Mouse (Mus musculus) hindbrain, embryonic 15.5 days (tissue): Measurements from ENCODE around the gene Cd19. TPM values are rescaled to one million over a fixed set of nuclear protein-coding genes. Genes with fewer than 3 reads are reported as not detected.

ENCODE experiments used
- ATAC-seq: fragments of 200-750 bp; cut with Nextera tagmentation; 2 replicates; pipeline ENCODE4 v1.8.0; 2017; ENCODE audit warnings: low read depth, moderate number of reproducible peaks, moderate TSS enrichment; ENCODE audit not compliant: low FRiP score
- H3K27ac ChIP-seq: fragments of 300-500 bp; sonication (generic); replicated peaks from 2 replicates; pipeline ENCODE4 v1.5.1; 2015; ENCODE audit warnings: mild to moderate bottlenecking, inconsistent platforms
- H3K27me3 ChIP-seq: fragments of 300-500 bp; sonication (generic); 2 replicates; pipeline ENCODE4 v1.6.1; 2015; ENCODE audit warnings: control low read depth, inconsistent platforms
- H3K36me3 ChIP-seq: fragments of 300-500 bp; sonication (generic); 2 replicates; pipeline ENCODE4 v1.6.1; 2015; ENCODE audit warnings: control low read depth, inconsistent platforms
- H3K4me1 ChIP-seq: fragments of 300-500 bp; sonication (generic); replicated peaks from 2 replicates; pipeline ENCODE4 v1.6.1; 2015; ENCODE audit warnings: control low read depth, inconsistent platforms
- H3K4me2 ChIP-seq: fragments of 300-500 bp; sonication (generic); 2 replicates; pipeline ENCODE4 v1.6.1; 2015; ENCODE audit warnings: moderate library complexity, mild to moderate bottlenecking, inconsistent platforms
- H3K4me3 ChIP-seq: fragments of 300-500 bp; sonication (generic); 2 replicates; pipeline ENCODE4 v1.5.1; 2015; ENCODE audit warnings: mild to moderate bottlenecking, inconsistent platforms
- H3K9ac ChIP-seq: fragments of 300-500 bp; sonication (generic); 2 replicates; pipeline ENCODE4 v1.6.1; 2015; ENCODE audit warnings: inconsistent platforms
- H3K9me3 ChIP-seq: fragments of 300-500 bp; sonication (generic); 2 replicates; pipeline ENCODE4 v1.6.1; 2016; ENCODE audit warnings: control low read depth, inconsistent platforms
- WGBS: fragments of 180-500 bp; shearing (Covaris S2); methylation state at CpG from one replicate; pipeline ENCODE4 v1.1.7; 2015; 5-methylcytosine and 5-hydroxymethylcytosine counted together
- polyA plus RNA-seq: library from polyadenylated mRNA; unstranded; fragments of >200 nt; fragmentation: Nextera tagmentation; extraction: Ambion mirVana; gene quantifications from 2 replicates; pipeline ENCODE4 v1.2.1, GENCODE M21; 2015

Gene Cd19
- polyA plus RNA-seq, 1 experiment from 2014 or later, result 0.06 TPM

DNA sequence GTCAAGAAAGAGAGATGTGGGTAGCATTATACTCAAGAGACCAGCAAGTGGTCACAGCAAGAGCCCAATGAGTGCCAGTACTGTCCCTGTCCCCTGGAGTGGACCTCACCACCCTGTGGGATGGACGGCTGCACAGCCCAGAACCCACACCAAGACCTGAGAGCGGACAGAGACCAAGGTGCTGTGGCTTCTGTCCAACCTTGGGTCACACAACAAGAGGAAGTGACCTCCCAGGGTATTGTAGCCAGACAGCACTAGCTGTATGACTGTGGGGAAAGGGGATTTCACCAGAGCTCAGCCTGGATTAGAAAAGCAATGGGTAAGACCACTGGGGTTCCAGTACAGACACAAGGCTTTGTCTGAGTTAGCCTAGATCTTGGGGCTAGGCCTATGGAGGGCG is 37.6 kb upstream of the Cd19 start:
- Histone ChIP-seq H3K9ac (no peak overlapping the region), H3K36me3 (0 out of 2 replicates have a peak, but pooled peaks cover 5% of the 10 kb centered on the region), H3K27ac (no peak overlapping the region), H3K4me1 (no peaks in the 10 kb centered on the region), H3K4me3 (no peak overlapping the region), H3K27me3 (no peaks in the 10 kb centered on the region), H3K9me3 (no peaks in the 10 kb centered on the region), H3K4me2 (no peak overlapping the region)
- ATAC-seq, result no peak
- 92% methylated on average over 3 of the region's 3 CpGs for WGBS

DNA sequence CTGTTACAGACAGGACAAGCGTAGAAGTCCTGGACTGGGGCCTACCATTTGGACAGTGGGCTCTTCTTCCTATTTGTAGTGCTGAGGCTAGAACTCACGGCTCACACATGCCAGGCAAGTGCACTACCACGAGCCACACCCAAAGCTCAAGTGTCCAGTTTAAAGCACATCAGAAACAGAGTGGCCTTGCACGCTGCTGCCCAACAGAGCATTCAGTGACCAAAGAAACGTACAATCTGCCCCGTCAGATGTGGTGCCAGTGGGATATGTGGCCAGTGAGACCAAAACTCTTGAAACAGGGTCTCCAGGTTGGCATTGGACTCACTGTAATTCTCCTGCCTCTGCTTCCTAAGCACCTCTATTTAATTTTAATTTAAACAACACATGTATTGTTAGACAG is 36.0 kb upstream of the Cd19 start:
- H3K4me2 ChIP-seq, result no peak overlapping the region
- no peak overlapping the region for H3K27ac ChIP-seq
- no peak for ATAC-seq
- H3K4me1 ChIP-seq, result no peaks in the 10 kb centered on the region
- 93% methylated on average over 6 of the region's 6 CpGs for WGBS
- no peak overlapping the region for H3K9ac ChIP-seq
- H3K4me3 ChIP-seq, result no peak overlapping the region
- H3K9me3 ChIP-seq, result no peaks in the 10 kb centered on the region
- H3K36me3 ChIP-seq, result peaks cover 12% of the 10 kb centered on the region; the same call in 1 of the 2 replicates
- H3K27me3 ChIP-seq, result no peaks in the 10 kb centered on the region

DNA sequence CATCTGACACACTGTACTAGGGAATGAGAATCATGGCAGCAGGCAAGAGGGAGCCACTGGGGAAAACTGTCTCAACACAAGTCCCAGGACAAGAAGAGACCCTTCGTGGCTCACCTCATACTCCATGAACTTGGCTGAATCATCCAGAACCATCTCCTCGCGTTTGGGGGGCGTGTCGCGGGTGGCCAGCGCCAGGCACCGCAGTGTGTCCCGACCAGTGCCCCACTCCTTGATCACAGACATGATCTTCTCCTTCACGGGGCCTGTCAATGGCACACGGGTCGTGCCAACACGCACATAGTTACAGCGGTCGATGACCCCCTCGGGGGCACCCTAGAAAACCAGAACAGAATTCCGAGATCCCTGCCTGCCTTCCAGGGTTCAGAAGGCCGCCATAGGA is 35.3 kb upstream of the Cd19 start:
- ATAC-seq, result no peak
- no peaks in the 10 kb centered on the region for H3K9me3 ChIP-seq

DNA sequence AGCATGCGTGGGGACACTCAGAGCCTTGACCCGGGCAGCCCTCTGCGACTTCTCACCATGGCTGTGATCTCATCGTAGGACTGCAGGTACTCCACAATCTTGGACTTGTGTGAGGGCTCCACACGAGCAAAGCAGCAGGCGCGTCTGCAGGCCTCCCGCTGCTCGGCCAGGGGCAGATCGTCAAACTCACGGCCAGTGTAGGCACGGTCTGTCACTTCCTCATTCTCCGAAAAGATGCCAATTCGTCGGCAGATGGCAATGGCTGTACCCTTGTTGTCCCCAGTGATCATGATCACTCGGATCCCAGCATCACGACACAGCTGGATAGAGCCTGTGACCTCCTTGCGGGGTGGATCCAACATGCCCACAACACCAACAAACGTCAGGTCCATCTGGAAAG is 33.8 kb upstream of the Cd19 start:
- peaks cover 29% of the 10 kb centered on the region for H3K36me3 ChIP-seq
- no peaks in the 10 kb centered on the region for H3K9me3 ChIP-seq
- H3K4me2 ChIP-seq, result no peak overlapping the region
- H3K4me1 ChIP-seq, result no peaks in the 10 kb centered on the region
- no peak overlapping the region for H3K4me3 ChIP-seq
- H3K9ac ChIP-seq, result no peak overlapping the region
- H3K27me3 ChIP-seq, result no peaks in the 10 kb centered on the region
- 88% methylated on average over 19 of the region's 19 CpGs for WGBS
- ATAC-seq, result no peak
- H3K27ac ChIP-seq, result no peak overlapping the region

More for the DNA sequence above, 35.3 kb upstream of the Cd19 start:
- no peak overlapping the region for H3K4me2 ChIP-seq
- H3K9ac ChIP-seq, result no peak overlapping the region
- WGBS, result 95% methylated on average over 18 of the region's 18 CpGs
- peaks cover 17% of the 10 kb centered on the region for H3K36me3 ChIP-seq
- H3K4me1 ChIP-seq, result no peaks in the 10 kb centered on the region
- no peak overlapping the region for H3K27ac ChIP-seq
- no peak overlapping the region for H3K4me3 ChIP-seq
- H3K27me3 ChIP-seq, result no peaks in the 10 kb centered on the region

DNA sequence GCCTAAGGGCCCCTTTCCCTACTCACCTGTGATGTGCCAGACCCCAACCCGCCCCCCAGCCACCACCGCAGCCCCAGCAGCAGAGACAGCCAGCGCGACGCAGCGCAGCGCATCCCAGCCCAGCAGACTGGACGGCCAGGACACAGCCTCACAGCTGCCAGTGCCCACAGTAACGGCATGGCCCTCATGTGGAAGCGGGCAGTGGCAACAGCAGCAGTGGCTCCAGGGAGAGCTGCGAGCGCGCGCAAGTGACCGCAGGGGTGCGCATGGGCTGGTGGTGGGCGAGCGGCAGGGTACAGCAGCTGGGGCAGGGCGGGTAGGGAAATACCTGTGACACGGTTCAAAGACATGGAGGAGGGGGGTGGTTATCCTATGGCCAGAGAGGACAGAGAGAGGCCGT is 31.5 kb upstream of the Cd19 start:
- no peak for ATAC-seq
- Histone ChIP-seq H3K4me2 (no peak overlapping the region), H3K27me3 (no peaks in the 10 kb centered on the region), H3K4me3 (no peak overlapping the region), H3K36me3 (peaks cover 33% of the 10 kb centered on the region), H3K27ac (no peak overlapping the region), H3K9ac (no peak overlapping the region), H3K9me3 (no peaks in the 10 kb centered on the region), H3K4me1 (no peaks in the 10 kb centered on the region)
- WGBS, result 91% methylated on average over 21 of the region's 21 CpGs

DNA sequence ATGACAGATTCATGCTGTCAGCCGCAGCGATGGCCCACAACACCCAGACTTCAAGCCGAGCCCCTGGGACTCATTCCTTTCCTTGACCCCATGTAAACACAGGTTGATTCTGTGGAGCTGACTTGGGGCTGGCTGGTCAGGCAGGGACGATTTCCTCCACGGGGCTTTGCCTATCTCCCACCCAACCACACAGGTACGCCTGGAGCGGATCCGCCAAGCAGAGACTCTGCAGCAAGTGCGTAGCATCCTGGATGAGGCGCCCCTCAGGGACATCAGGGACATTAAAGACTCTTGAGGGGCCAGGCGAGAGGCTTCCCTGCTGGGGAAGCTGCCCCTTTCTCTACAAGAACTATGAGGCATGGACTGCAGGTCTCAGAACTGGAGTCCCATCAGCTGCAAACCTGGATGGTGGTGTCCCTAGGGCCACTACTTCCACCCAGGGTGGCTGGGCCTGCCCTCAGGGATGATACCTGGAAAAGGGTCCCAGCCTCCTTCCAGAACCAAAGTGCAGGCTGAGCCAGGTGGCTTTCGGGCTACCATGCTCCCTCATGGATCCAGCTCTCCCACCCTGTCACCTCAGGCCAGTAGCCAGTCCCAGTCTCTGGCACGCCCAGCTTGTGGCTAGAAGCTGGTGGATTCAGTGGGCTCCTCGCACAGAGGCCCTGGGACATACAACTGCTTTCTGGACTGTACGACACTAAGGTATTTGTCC is 30.6 kb upstream of the Cd19 start:
- Histone ChIP-seq H3K9ac (no peak overlapping the region), H3K36me3 (peaks cover 33% of the 10 kb centered on the region), H3K9me3 (no peaks in the 10 kb centered on the region), H3K27ac (no peak overlapping the region), H3K4me1 (no peaks in the 10 kb centered on the region), H3K4me2 (no peak overlapping the region), H3K27me3 (no peaks in the 10 kb centered on the region), H3K4me3 (no peak overlapping the region)
- 91% methylated on average over 15 of the region's 15 CpGs for WGBS
- ATAC-seq, result no peak

DNA sequence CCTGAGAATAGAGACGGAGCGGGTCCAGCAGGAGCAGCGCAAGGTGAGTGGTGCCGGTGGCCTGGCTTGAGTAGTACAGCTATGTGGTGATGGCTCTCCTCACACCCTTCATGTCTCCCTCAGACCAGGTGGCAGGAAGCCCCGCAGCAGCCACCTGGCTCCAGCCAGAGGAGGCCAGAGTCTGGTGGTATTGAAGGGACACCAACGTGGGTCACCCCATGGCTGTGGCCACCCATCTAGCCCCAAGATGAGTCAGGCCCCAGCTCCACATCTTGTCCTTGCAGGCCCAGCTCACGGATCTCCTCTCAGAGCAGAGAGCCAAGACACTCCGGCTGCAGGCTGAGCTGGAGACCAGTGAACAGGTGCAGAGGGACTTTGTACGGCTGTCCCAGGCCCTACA is 29.8 kb upstream of the Cd19 start:
- WGBS, result 94% methylated on average over 9 of the region's 9 CpGs
- Histone ChIP-seq H3K4me2 (no peak overlapping the region), H3K9me3 (no peaks in the 10 kb centered on the region), H3K4me1 (no peaks in the 10 kb centered on the region), H3K27me3 (no peaks in the 10 kb centered on the region), H3K9ac (no peak overlapping the region), H3K4me3 (no peak overlapping the region), H3K36me3 (peaks cover 33% of the 10 kb centered on the region), H3K27ac (no peak overlapping the region)
- ATAC-seq, result no peak

DNA sequence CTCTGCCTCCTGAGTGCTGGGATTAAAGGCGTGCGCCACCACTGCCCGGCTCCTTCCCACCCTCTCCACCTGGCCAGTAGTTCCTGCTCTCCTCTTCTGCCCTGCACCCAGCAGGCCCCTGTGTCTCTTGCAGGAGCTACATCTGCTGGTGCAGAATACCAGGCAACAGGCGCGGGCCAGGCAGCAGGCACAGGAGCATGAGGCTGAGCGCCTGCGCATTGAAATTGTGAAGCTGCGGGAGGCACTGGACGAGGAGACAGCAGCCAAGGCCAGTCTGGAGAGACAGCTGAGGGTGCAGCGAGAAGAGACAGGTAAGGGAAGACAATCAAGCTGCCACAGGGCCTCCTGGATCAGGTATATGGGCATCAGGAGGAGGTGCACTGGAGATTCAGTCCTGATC is 29.3 kb upstream of the Cd19 start:
- WGBS, result 94% methylated on average over 10 of the region's 10 CpGs

DNA sequence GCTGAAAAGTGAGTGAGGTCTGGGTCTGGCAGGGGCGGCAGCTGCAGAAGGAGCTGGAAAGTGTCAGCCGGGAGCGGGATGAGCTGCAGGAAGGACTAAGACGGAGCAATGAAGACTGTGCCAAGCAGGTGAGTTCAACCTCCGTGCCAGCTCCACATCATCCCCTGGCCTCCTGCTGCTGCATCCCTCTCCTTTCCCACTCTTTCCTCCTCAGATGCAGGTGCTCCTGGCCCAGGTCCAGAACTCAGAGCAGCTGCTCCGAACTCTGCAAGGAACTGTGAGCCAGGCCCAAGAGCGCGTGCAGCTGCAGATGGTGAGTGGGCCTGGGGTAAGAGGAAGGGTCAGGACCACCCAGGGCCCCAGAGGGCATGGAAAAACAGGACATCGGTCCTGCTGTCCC is 25.4 kb upstream of the Cd19 start:
- H3K36me3 ChIP-seq, result peaks cover 17% of the 10 kb centered on the region
- no peak overlapping the region for H3K4me3 ChIP-seq
- ATAC-seq, result no peak
- H3K9me3 ChIP-seq, result no peaks in the 10 kb centered on the region
- H3K27ac ChIP-seq, result no peak overlapping the region
- 73% methylated on average over 9 of the region's 9 CpGs for WGBS
- H3K4me2 ChIP-seq, result no peak overlapping the region
- no peak overlapping the region for H3K9ac ChIP-seq
- 0 out of 2 replicates have a peak, but pooled peaks cover 3% of the 10 kb centered on the region for H3K4me1 ChIP-seq
- H3K27me3 ChIP-seq, result no peaks in the 10 kb centered on the region

More for the DNA sequence above, 29.3 kb upstream of the Cd19 start:
- Histone ChIP-seq H3K9me3 (no peaks in the 10 kb centered on the region), H3K4me2 (no peak overlapping the region), H3K27ac (no peak overlapping the region), H3K9ac (no peak overlapping the region), H3K4me1 (no peaks in the 10 kb centered on the region), H3K36me3 (peaks cover 33% of the 10 kb centered on the region), H3K27me3 (no peaks in the 10 kb centered on the region), H3K4me3 (no peak overlapping the region)
- no peak for ATAC-seq

DNA sequence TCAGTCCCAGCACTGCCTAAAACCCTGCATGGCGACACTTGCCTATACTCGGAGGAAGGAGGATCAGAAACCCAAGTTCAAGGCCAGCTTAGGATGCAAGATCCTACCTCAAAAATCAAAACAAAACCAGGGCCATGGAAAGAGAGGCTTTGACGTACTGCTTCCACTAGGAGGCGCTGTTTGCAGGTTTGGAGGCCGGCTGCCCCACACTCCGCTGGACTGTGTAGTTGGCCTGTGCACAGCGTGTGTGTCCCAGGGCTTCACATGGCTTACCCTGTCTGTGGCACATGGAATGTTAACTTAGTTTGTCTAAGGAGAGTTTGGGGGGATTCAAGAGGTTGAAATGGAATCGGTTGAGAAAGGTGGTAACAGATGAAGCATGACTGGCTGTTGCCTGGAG is 22.2 kb upstream of the Cd19 start:
- Histone ChIP-seq H3K9me3 (no peaks in the 10 kb centered on the region), H3K4me1 (0 out of 2 replicates have a peak, but pooled peaks cover 3% of the 10 kb centered on the region), H3K27me3 (no peaks in the 10 kb centered on the region), H3K9ac (no peak overlapping the region), H3K27ac (no peak overlapping the region), H3K36me3 (peaks cover 15% of the 10 kb centered on the region), H3K4me3 (no peak overlapping the region), H3K4me2 (no peak overlapping the region)
- no peak for ATAC-seq
- WGBS, result 11% methylated on average over 8 of the region's 8 CpGs

DNA sequence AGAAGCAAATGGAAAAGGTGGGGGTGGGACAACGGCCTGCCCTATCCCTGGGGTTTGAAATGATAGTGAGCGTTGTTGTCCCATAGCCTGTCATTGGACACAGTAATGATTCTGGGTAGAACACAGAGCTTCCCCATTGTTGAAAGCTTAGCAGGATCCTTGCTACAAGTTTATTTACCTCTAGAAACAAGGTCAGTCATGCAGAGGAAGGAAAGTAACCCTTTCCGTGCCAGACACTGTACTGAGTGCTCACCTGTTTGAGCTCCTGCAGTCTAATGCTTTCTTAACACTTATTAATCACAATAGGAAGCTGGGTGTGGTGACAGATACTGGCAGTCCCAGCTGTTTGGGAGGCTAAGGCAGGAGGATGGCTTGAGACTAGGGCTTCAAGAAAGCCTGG is 21.1 kb upstream of the Cd19 start:
- H3K4me1 ChIP-seq, result 0 out of 2 replicates have a peak, but pooled peaks cover 3% of the 10 kb centered on the region
- no peak overlapping the region for H3K4me2 ChIP-seq
- peaks cover 15% of the 10 kb centered on the region for H3K36me3 ChIP-seq
- no peak overlapping the region for H3K4me3 ChIP-seq
- H3K27ac ChIP-seq, result no peak overlapping the region
- ATAC-seq, result no peak
- no peaks in the 10 kb centered on the region for H3K27me3 ChIP-seq
- WGBS, result 90% methylated on average over 3 of the region's 3 CpGs
- no peaks in the 10 kb centered on the region for H3K9me3 ChIP-seq
- H3K9ac ChIP-seq, result no peak overlapping the region

DNA sequence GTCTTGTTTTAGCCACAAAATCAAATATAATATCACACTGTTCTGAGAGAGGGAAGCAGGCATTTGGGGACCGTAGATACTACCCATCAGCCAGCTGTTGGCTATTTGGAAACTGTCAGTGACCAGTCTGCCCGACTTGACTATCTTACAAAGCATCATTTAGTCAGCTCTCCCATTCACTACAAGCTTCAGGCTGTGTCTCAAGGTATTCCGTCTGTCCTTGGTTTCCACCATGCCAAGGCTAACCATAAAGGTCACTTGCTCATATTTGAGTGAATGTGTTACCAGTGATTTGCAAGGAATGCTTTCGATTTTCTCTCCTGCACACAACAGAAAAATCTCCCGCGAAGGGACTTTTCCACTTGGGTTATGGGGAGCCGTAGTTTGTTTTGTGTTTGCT is 20.0 kb upstream of the Cd19 start:
- H3K27me3 ChIP-seq, result no peaks in the 10 kb centered on the region
- H3K4me3 ChIP-seq, result no peak overlapping the region
- no peak overlapping the region for H3K9ac ChIP-seq
- H3K36me3 ChIP-seq, result peaks cover 15% of the 10 kb centered on the region
- ATAC-seq, result no peak
- peaks cover 10% of the 10 kb centered on the region for H3K4me1 ChIP-seq
- no peaks in the 10 kb centered on the region for H3K9me3 ChIP-seq
- no peak overlapping the region for H3K4me2 ChIP-seq
- 93% methylated on average over 7 of the region's 7 CpGs for WGBS
- H3K27ac ChIP-seq, result no peak overlapping the region

DNA sequence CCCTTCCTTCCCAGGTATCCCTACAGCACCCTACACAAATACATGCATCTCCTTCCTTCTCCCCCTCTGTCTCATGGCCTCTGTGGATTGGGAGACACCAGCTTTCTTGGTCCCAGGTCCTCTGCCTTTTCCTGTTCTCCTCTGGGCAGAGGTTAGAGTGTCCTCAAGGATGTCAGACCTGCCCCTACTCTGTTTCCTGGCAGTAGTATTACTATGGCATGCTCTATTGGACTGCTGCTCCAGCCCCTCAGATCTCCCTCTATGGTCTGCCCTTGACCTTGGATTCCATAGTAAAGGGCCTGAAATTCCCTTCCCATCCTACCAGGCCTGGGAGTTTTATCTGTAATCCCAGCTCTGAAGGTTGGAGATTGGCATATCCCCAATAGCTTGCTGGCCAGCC is 15.5 kb upstream of the Cd19 start:
- Histone ChIP-seq H3K4me1 (peaks cover 23% of the 10 kb centered on the region), H3K4me2 (no peak overlapping the region), H3K9ac (no peak overlapping the region), H3K27me3 (no peaks in the 10 kb centered on the region), H3K9me3 (no peaks in the 10 kb centered on the region), H3K36me3 (peaks cover 15% of the 10 kb centered on the region), H3K4me3 (no peak overlapping the region; the same call in 1 of the 2 replicates), H3K27ac (no peak overlapping the region)
- no peak for ATAC-seq
